Mouse (Mus musculus): Measurements from ENCODE around the gene Spc25. TPM values are rescaled to one million over a fixed set of nuclear protein-coding genes. Genes with fewer than 3 reads are reported as not detected.

Gene Spc25
- polyA plus RNA-seq, 1 experiment: 3.7 TPM

- 83% methylated on average over 4 of the region's 4 CpGs for WGBS
- DNase-seq (ENCODE audit: low read depth, low spot score): no peak
These were observed 16.8 kb downstream of the Spc25 start for GRCm38 (mm10) chr2:69189222-69189621.

GRCm38 (mm10) chr2:69188732-69189131, 17.3 kb downstream of the Spc25 start:
- WGBS: 84% methylated on average over 6 of the region's 6 CpGs
- no peak for DNase-seq (ENCODE audit: low read depth, low spot score)

GRCm38 (mm10) chr2:69187990-69188389, 18.0 kb downstream of the Spc25 start:
- no peak for DNase-seq (ENCODE audit: low read depth, low spot score)
- WGBS: 98% methylated on average over 2 of the region's 2 CpGs

- DNase-seq (ENCODE audit: low read depth, low spot score): no peak
- 91% methylated on average over 4 of the region's 4 CpGs for WGBS
These were observed 26.3 kb downstream of the Spc25 start for GRCm38 (mm10) chr2:69179721-69180120.

GRCm38 (mm10) chr2:69175296-69175695, 30.7 kb downstream of the Spc25 start:
- no peak for DNase-seq (ENCODE audit: low read depth, low spot score)
- WGBS: 80% methylated on average over 5 of the region's 5 CpGs

GRCm38 (mm10) chr2:69170395-69171077, 35.5 kb downstream of the Spc25 start:
- 69% methylated on average over 9 of the region's 9 CpGs for whole genome bisulfite sequencing
- no peak for DNase-seq (ENCODE audit: low read depth, low spot score)

GRCm38 (mm10) chr2:69158907-69159306, 47.1 kb downstream of the Spc25 start:
- DNase-seq (ENCODE audit: low read depth, low spot score): no peak

GRCm38 (mm10) chr2:69156283-69156682, 49.7 kb downstream of the Spc25 start:
- no peak for DNase-seq (ENCODE audit: low read depth, low spot score)
- WGBS: 68% methylated on average over 7 of the region's 7 CpGs

- DNase-seq (ENCODE audit: low read depth, low spot score): no peak
- WGBS: 70% methylated on average over 3 of the region's 3 CpGs
These were observed 50.1 kb downstream of the Spc25 start for GRCm38 (mm10) chr2:69155861-69156260.

GRCm38 (mm10) chr2:69150841-69151240, 55.2 kb downstream of the Spc25 start:
- 90% methylated on average over 5 of the region's 5 CpGs for WGBS
- DNase-seq (ENCODE audit: low read depth, low spot score): no peak

- 56% methylated on average over 10 of the region's 10 CpGs for WGBS
- DNase-seq (ENCODE audit: low read depth, low spot score): peak; percentile 78
These were observed 56.8 kb downstream of the Spc25 start for GRCm38 (mm10) chr2:69149154-69149553.

- 54% methylated on average over 3 of the region's 3 CpGs for WGBS
- no peak for DNase-seq (ENCODE audit: low read depth, low spot score)
These were observed 57.3 kb downstream of the Spc25 start for GRCm38 (mm10) chr2:69148691-69149090.

Other genes starting within 250 kb of the Spc25 start
- gene Nostrin, start 70.4 kb downstream of the Spc25 start, polyA plus RNA-seq (2012; rRNA removed): 20.7 and 21.1 TPM in 2 replicates
- gene G6pc2, start 4.9 kb upstream of the Spc25 start, polyA plus RNA-seq (2012; rRNA removed): not detected in 2 replicates
- 0.01 TPM in 1 of 2 replicates, not detected in the other for gene Abcb11, start 136.4 kb upstream of the Spc25 start, polyA plus RNA-seq (2012; rRNA removed)
- gene Dhrs9, start 174.3 kb upstream of the Spc25 start, polyA plus RNA-seq (2012; rRNA removed): 0.41 and 1.1 TPM in 2 replicates